Mouse (Mus musculus) common myeloid progenitor, adult 5-6 weeks (primary cell): Measurements from ENCODE around the gene Dapk3. TPM values are rescaled to one million over a fixed set of nuclear protein-coding genes. Genes with fewer than 3 reads are reported as not detected.
"Not testable (repeated sequence)": the region's sequence is repeated elsewhere in the genome, so short reads cannot be mapped to it uniquely, and the experiment has no call there.

ENCODE experiments used
- ATAC-seq: replicated peaks from 2 replicates; pipeline ENCODE4 v1.8.0; 2016; ENCODE audit warnings: low read depth, mild to moderate bottlenecking, moderate TSS enrichment, inconsistent platforms; ENCODE audit not compliant: poor library complexity, severe bottlenecking
- total RNA-seq: library from RNA; stranded (forward); fragments of 200-1000, 187-1606 nt; gene quantifications from 2 replicates; pipeline ENCODE4 v1.2.3, GENCODE M21; 2017

Dapk3 gene
- total RNA-seq, 1 experiment from 2014 or later = 29.8 TPM

DNA sequence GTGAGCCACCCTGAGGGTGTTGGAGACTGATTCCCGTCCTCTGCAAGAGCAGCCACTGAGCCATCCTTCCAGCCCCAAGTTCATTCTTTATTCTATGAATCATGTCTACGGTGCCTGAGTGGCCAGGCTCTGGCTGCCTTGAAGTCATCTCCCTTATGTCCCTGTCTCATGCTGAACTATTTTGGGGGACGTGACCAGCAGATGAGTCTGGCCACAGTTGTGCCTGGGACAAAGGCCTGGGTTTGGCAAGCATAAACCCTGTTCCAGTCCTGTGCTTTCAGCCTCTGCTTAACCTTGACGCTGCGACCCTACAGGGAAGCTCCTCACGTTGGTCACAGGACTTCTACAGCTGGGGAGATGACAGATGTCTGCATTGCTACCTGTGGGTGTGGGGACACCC lies 14.5 kb downstream of the Dapk3 start:
- ATAC-seq = no peak

DNA sequence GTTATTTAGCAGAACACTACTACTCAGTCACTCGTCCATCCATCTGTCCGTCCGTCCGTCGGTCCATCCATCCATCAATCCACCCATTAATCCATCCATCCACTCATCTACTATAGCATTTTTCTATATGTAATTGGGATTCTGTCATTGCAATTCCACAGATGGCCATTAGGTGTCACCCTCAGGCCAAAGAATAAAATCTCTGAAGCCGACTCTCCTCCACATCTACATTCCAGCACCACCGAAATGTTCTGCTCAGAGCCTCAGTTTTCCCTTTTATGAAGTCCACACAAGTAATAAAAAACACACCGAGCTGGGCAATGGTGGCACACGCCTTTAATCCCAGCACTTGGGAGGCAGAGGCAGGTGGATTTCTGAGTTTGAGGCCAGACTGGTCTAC lies 15.4 kb downstream of the Dapk3 start:
- ATAC-seq = peak; percentile 58

DNA sequence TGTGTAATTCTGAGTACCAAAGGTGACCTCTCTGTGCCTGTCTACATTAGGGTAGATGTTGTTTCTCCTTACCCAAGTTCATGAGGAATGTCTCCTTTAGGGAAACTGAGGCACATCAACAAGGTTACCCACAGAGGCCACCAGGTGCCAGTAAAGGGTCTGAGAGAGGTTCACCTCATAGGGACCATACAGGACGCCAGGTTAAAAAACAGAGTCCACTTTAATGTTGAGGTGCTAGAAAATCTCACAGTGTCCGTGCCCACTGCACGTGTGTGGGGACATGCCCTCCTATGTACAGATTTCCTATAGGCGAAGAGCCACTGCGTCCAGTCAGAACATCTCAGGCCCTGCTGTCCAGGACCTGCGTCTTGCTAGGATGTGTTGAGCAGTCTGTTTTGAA lies 16.2 kb downstream of the Dapk3 start:
- ATAC-seq = no peak

DNA sequence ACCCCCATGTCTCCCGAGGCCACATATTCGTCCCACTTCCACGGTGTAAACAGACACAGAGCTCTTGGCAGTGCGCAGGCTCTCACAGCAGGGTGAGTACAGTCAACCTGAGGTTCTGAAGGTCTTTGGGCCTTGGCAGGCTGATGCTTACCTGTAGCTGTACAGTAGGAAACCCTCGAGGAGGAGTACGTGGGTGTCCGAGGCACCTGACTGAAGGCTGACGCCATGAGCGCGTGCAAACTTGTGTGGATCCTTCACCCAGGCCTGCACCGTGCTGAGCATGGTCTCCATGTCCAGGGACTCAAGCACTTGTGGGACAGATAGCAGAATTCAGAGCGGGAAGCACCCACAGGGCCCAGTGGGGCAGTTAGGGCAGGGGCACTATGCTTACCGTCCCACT lies 17.3 kb downstream of the Dapk3 start:
- no peak for ATAC-seq

DNA sequence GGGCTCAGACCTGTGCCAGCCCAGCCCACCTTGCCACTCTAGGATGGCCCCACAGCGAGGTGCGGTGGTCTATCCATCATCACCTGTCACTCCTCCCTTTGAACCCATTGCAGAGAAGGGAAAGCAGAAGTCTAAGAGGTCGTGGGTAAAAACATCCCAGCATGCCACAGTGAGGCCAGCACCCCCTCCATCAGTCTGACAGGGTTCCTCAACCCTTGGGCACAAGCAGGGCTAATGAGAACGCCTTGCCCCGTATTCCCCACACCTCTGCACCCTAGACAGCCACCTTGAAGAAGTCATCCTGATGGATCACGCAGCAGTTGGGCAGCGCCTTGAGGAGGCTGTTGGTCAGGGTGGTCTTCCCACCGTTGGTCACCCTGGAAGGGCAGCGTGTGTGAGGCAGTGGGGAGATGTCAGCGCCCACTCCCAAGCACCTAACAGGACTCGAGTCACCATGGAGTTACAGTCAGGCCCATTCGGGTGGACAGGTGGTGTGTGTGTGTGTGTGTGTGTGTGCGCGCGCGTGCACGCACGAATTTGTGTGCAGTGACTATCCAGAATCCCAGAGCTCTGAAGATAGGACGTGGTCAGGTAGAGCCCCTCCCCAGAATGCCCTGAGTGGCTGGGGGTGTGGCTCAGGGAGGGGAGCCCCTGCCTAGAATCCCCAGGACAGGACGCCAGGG lies 17.9 kb downstream of the Dapk3 start:
- no peak for ATAC-seq

DNA sequence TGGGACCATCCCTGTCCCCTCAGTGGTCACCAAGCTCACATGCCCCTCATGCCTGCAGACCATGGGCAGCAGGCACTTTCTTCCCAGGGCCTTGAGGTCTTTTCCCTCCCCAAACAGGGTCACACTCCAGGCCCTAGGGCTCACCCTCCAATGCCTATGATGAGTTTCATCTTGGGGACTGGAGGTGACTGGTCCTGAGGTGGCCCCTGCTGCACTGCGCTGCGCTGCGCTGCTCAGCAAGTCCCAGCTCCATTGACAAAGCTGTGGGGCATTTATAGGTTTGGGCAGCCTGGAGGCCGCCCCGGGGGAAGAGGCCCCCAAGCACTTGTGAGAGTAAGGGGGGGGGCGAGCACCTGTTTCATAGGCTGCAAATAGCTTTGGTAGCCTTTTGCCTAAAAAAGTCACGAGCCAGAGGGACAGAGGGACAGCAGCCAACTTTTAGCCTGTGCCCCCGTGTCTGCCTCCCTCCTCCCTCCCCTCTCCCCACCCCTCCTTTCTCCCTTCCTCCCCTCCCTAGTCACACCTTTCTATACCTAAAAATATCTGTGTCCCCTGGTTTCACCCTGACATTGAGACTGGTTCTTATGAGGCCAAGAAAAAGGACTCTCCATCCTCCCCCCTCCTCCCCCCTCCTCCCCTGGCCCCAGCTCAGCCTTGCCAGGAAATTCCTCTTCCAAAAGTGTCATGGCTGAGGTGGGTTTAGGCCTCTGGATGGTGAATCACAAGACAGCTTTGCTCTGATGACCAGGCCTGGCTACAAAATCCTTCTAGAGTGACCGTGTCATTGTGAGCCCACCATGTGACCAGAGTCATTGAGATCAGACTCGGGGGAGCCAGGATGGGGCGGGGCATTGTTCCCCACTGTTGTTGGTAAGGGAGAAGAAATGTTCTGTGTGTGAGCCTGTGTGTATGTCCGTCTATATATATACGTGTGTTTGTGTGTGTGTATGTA lies 19.3 kb downstream of the Dapk3 start, which contains the start of gene Nmrk2:
Nmrk2 (minus strand) TSS at position 245 of the 952 bp plus-strand sequence.
- no peak for ATAC-seq

DNA sequence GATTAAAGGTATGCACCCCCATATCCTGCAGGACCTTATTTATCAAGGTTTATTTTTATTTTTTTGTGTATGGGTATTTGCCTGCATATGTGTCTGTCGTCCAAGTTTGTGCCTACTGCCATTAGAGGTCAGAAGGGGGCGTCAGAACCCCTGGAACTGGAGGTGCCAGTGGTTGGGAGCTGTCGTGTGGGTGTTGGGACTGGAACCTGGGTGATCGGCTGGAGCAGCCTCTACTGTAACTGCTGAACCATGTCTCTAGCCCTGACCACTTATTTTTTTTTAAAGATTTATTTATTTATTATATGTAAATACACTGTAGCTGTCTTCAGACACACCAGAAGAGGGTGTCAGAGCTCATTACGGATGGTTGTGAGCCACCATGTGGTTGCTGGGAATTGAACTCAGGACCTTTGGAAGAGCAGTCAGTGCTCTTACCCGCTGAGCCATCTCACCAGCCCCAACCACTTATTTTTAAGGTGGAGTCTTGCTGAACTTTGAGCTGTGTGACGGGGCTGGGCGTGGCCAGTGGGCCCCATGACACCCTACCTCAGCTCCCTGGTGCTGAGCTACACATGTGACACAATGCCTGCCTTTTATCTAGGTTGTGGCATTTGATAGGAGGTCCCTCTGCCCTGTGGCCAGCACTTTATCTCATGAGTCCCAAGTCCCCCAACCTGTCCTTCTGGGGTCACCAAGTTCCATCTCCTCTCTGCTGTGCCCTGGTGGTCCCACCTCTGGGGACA lies 20.3 kb downstream of the Dapk3 start:
- ATAC-seq = peak; percentile 68

DNA sequence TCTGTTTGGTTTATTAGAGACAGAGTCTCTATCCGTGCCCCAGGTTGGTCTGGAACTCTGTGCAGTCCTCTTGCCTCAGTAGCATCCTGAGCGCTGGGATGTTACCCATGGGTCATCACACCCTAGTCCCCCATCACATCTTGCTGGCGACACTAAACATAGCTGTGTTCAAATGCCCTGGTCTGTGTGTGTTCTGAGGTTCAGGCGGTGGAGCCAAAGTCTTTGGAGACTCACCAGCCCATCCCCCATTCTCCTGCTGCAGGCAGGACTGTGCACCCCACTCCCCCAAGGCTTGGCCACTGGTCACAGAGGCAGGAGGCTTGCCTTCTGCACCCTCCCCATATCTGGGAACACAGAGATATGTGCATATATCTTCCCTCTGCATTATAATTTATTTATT lies 21.3 kb downstream of the Dapk3 start:
- no peak for ATAC-seq

DNA sequence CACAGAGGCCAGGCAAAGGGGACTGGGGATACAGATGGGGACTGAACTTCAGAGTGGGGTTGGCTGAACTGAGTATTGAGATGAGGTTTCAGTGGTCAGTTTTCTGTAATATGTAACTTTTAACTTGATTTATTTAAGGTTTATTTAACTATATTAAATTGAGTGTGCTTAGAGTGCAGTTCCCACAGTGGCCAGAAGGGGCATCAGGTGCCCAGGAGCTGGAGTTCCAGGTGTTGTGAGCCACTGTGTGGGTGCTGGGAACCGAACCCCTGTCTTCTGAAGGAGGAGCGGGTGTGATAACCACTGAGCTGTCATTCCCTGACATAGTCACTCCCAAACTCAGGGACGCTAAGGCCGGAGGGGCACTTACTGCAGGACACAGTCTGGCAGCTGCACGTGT lies 27.3 kb downstream of the Dapk3 start:
- no peak for ATAC-seq

DNA sequence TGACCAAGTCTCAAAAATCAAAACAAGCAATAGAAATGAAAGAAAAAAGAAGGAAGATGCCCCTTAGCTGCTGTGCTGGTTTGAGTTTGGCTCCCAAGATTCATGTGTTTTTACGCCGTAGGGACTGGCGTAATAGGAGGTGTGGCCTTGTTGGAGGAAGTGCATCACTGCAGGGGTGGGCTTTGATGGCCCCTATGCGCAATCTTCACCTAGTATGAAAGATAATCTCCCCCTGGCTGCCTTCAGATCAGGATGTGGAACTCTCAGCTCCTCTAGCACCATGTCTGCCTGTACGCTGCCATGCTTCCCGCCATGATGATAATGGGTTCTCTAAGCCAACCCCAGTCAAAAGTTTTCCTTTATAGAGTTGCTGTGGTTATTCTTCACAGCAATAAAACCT lies 33.5 kb downstream of the Dapk3 start:
- no peak for ATAC-seq

DNA sequence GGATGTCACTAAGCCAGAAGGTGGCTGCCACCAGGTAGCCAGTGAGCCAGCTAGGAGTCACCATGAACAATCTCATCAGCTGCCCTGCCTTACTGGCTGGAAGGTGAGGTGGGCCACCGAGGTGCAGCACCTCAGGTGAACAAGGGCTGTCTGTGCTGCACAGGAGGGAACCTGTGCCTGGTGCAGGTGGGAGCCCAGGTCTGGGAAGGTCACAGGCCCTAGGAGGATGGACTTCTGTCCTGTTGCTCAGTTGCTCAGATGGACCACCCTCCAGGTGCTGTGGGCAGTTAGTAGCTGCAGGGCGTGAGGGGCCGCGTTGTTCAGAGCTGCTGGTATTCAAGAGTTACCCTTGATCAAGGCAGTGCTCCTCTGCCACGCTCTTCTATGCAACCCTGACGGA lies 34.0 kb downstream of the Dapk3 start:
- ATAC-seq = no peak

DNA sequence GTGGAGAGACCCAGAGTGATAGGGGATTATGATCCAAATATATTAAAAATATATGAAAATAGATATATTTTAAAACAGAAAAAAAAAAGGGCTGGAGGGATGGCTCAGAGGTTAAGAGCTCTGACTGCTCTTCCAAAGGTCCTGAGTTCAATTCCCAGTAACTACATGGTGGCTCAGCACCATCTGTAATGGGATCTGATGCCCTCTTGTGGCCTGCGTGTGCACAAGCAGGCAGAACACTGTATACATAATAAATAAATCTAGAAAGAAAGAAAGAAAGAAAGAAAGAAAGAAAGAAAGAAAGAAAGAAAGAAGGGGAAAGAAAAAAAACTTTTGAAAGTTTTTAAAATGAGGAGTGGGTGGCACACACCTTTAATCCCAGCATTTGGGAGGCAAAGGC lies 34.5 kb downstream of the Dapk3 start:
- ATAC-seq = not testable (repeated sequence)

DNA sequence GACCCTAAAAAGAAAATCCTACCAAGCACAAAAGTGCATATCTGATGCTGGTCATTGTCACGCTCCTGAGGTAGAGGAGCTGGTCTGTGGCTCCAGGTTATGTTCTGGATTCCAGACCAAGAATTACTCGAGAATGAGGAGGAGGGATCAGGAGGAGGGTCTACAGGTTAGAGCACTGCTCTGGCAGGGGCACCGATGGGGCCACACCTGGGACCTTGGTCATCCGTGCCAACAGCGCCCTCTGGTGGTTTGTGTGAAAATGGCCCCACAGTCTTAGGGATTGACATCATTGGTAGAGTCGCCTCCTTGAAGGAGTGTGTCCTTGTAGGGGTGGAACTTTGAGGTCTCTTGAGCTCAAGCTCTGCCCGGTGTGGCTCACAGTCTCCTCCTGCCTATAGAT lies 35.2 kb downstream of the Dapk3 start:
- peak; percentile 65 for ATAC-seq

DNA sequence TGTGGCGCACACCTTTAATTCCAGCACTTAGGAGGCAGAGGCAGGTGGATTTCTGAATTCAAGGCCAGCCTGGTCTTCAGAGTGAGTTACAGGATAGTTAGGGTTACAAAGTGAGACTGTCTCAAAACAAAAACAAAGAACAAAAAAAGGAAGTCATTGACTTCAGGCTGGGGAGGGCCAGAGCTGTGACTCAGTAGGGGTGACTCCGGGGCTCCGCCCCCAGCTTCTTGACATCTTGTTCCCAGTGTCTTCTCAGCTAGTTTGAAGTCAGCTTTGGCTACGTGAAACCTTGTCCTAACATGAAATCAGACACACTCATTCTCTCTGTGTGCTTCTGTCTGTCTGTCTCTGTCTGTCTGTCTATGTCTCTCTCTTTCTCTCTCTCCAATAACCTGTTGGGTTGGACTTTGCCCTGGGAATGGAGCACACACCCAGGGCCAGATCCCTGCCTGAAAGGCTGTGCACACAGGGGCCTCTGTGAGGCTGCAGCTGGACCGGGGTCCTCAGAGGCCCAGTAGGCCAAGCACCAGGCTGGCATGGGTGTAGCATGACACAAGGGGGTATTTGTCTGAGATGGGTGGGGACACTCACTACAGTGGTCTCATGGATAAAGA lies 38.7 kb downstream of the Dapk3 start:
- peak; percentile 74 for ATAC-seq

DNA sequence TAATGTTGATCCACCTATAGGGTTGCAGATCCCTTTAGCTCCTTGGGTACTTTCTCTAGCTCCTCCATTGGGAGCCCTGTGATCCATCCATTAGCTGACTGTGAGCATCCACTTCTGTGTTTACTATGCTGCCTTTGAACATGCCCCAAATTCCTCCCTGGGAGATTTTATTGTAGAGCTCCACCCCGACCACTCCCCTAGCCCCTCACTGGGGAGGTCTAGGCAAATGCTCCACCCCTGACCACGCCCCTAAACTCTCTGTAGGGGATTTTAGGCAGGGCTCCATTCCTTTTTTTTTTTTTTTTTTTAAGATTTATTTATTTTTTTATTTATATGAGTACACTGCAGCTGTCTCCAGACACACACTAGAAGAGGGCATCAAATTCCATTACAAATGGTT lies 40.9 kb downstream of the Dapk3 start:
- ATAC-seq = not testable (repeated sequence)

DNA sequence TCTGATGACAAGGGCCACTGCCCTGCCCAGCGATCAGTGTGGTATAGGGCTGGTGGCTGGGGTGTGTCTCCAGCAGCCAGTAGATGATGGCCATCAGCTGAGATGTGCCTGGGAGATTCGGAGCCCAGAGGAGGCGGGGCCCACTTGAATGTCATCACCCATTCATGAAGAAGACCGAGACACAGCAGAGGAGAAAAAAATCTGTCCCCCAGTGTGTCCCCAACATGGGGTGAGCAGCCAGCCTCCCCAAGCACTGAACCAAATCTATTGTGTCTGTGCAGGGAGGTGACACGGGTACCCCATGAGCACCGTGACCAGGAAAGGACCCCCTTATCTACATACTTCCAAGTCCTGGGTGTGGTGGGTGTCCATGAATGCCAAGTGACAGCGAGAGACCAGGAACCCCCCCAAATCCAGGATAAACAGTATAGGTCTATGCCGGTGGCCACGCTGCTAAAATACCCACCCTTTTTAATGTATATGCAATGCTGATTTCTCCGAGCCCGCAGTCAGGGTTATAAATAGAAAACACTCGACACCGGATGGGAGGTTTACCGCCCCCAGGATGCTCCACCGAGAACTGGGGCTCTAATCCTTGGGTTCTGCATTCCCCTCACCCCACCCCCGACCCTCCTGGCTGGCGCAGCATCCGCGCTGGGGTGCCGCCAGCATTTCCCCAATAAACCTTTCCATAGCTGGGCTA lies 47.1 kb downstream of the Dapk3 start:
- ATAC-seq = no peak

DNA sequence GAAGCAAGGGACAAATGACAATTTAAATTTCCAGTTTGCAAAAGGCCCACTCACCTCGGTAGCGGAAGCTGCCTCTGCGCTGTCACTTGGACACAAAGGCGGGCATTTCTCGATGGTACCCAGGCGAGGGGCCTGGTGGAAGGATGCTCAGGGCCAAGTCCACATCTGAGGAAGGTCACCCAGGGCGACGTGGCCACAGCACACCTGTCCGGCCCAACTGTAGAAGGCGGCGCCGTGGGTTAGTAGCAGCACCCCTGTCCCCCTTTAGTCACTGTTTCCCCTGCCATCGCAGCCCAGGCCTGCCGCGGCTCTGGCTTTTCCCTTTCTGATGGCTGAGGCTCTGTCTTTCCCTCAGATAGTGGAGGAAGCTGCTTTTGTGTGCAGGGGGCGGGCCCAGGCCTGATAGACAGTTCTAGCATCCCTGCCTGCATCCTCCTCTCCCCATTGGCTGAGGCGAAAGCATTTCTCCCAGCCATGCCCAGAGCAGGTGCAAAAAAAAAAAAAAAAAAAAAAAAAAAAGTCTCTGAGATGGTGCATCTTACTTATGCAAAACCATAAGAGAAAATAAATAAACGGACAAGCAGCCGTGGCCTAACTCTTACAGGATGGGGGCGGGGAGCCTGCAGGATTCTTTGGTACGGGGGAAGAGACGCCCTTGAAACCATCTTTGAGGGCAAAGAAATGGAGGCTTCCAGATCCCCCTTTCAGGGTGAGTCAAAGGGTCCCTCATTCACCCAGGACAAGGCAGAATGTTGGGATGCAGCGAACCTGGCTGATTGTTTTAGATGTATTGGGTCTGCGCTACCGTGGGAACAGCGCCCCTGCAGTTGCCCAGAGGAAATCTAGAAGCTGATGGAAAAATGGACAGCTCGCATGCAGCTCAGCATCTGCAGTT lies 47.9 kb downstream of the Dapk3 start, which contains the start of gene Atcay:
Atcay (minus strand) TSS at position 396 of the 895 bp plus-strand sequence.
- peak; percentile 34 for ATAC-seq

DNA sequence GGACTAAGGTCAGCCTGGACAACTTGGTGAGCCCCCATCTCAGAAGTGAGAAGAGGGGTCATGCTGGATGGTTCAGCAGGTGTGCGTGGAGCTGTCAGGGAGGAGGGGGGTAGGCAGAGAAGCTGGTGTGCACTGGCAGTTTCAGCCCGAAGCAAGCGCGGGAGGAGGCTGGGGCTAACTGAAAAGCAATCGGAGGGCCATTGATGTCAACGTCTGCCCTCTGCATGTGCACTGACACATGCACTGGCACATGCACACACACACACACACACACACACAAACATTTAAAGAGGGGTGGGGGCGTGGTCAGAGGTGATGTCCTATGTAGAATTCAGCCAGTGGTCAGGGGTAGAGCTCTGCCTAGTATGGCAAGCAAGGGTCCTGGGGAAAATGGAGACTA lies 48.6 kb downstream of the Dapk3 start:
- ATAC-seq = no peak
